Mouse (Mus musculus): ENCODE data around the gene Cmtm6.

Gene Cmtm6

GRCm38 (mm10) chr9:114770224-114770623 lies 39.3 kb downstream of the Cmtm6 start:
- DNase-seq (ENCODE audit: low spot score): no peak

GRCm38 (mm10) chr9:114771565-114771964 lies 40.6 kb downstream of the Cmtm6 start:
- DNase-seq (ENCODE audit: low spot score): no peak

GRCm38 (mm10) chr9:114774629-114775028 lies 43.7 kb downstream of the Cmtm6 start:
- no peak for DNase-seq (ENCODE audit: low spot score)

- DNase-seq (ENCODE audit: low spot score): no peak
Measured at GRCm38 (mm10) chr9:114775272-114775671, 44.4 kb downstream of the Cmtm6 start.

- no peak for DNase-seq (ENCODE audit: low spot score)
Measured at GRCm38 (mm10) chr9:114776361-114776760, 45.4 kb downstream of the Cmtm6 start.

GRCm38 (mm10) chr9:114777178-114778046 lies 46.5 kb downstream of the Cmtm6 start:
- DNase-seq (ENCODE audit: low spot score): no peak

- no peak for DNase-seq (ENCODE audit: low spot score)
Measured at GRCm38 (mm10) chr9:114778047-114778390, 47.1 kb downstream of the Cmtm6 start.

- DNase-seq (ENCODE audit: low spot score): no peak
Measured at GRCm38 (mm10) chr9:114778877-114779276, 48.0 kb downstream of the Cmtm6 start.

- DNase-seq (ENCODE audit: low spot score): peak; percentile 60
Measured at GRCm38 (mm10) chr9:114779984-114780745, 49.2 kb downstream of the Cmtm6 start.

- peak; percentile 64 for DNase-seq (ENCODE audit: low spot score)
Measured at GRCm38 (mm10) chr9:114780746-114781525, 50.0 kb downstream of the Cmtm6 start.

- peak; percentile 84 for DNase-seq (ENCODE audit: low spot score)
Measured at GRCm38 (mm10) chr9:114781526-114782212, 50.8 kb downstream of the Cmtm6 start, which contains the start of gene Cmtm7. TSS of gene Cmtm7 (minus strand) at chr9:114781856.

GRCm38 (mm10) chr9:114785432-114786125 lies 54.7 kb downstream of the Cmtm6 start:
- peak; percentile 82 for DNase-seq (ENCODE audit: low spot score)

GRCm38 (mm10) chr9:114787134-114787533 lies 56.2 kb downstream of the Cmtm6 start:
- no peak for DNase-seq (ENCODE audit: low spot score)

GRCm38 (mm10) chr9:114787716-114788115 lies 56.8 kb downstream of the Cmtm6 start:
- DNase-seq (ENCODE audit: low spot score): no peak

GRCm38 (mm10) chr9:114788697-114789096 lies 57.8 kb downstream of the Cmtm6 start:
- DNase-seq (ENCODE audit: low spot score): no peak

- no peak for DNase-seq (ENCODE audit: low spot score)
Measured at GRCm38 (mm10) chr9:114789557-114789956, 58.6 kb downstream of the Cmtm6 start.

- no peak for DNase-seq (ENCODE audit: low spot score)
Measured at GRCm38 (mm10) chr9:114789989-114790388, 59.1 kb downstream of the Cmtm6 start.

- no peak for DNase-seq (ENCODE audit: low spot score)
Measured at GRCm38 (mm10) chr9:114793764-114794295, 62.9 kb downstream of the Cmtm6 start.

- no peak for DNase-seq (ENCODE audit: low spot score)
Measured at GRCm38 (mm10) chr9:114794491-114794890, 63.6 kb downstream of the Cmtm6 start.

- peak; percentile 56 for DNase-seq (ENCODE audit: low spot score)
Measured at GRCm38 (mm10) chr9:114796473-114797050, 65.6 kb downstream of the Cmtm6 start.
